Mouse (Mus musculus): ENCODE results near the gene Rnf222. TPM values are rescaled to one million over a fixed set of nuclear protein-coding genes. Genes with fewer than 3 reads are reported as not detected.
A peak's percentile ranks its signal among the peaks of the same experiment; 100 is the strongest.

The Rnf222 gene
- polyA plus RNA-seq, 1 experiment from 2014 or later = not detected

DNA sequence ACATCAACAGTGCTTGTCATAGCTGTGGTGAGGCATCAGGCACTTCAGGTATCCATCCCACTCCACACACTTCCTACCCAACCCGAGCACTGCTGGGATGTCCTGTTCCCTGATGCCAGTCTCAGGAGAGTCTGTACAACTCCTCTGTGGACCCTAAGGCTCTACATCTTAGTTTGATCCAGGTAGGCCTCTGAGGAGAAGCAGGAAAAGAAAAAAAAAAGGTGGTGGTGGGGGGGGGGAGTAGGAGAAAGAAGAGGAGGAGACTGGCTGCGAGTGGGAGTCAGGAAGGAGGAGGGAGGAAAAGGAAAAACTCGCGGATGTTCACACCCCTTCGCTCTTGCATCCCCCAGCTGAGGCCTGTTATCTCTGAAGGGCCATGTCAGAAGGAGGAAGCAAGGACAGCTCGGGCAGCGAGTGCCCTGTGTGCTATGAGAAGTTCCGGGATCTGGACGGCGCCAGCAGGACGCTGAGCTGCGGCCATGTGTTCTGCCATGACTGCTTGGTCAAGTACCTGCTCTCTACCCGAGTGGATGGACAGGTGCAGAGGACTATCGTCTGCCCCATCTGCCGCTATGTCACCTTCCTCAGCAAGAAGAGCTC, 4.0 kb downstream of the Rnf222 start:
- no peak for ATAC-seq (replicated peaks)
- Histone ChIP-seq H3K9ac (replicated peaks) (no peak overlapping the region), H3K4me2 (replicated peaks) (no peak overlapping the region), H3K36me3 (no peaks in the 10 kb centered on the region), H3K27ac (replicated peaks) (no peak overlapping the region), H3K27me3 (no peaks in the 10 kb centered on the region), H3K4me1 (no peaks in the 10 kb centered on the region), H3K9me3 (no peaks in the 10 kb centered on the region), H3K4me3 (no peak overlapping the region)
- 79% methylated on average over 15 of the region's 15 CpGs for WGBS

DNA sequence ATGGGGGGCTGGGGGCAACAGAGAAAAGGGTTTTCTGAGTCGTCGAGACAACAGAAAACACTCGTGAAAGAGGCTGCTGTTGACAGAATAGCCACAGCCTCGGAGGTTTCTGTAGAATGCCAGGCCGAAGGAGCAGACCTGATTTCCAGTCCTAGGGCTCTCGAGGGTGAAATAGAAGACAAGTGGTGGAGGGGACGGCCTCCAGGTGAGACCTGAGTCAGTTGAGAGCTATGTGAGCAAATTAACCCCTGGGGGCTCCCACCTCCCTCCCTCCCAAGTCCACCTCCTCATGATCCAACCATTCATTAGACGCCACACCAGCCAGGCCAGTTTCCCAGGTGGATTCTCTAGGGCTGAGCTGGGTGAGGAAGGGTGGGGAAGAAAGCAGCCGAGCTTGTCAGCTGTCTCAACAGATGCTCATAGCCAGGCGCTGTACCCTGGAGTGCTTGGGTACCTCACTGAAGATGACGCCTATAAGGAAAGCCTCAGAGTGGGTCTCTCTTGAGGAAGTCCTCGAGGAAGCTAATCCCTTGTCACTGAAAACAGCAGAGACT, 5.6 kb downstream of the Rnf222 start:
- H3K4me3 ChIP-seq = no peak overlapping the region
- no peak overlapping the region for H3K27ac ChIP-seq (replicated peaks)
- no peaks in the 10 kb centered on the region for H3K27me3 ChIP-seq
- ATAC-seq (replicated peaks) = no peak
- H3K9ac ChIP-seq (replicated peaks) = no peak overlapping the region
- 75% methylated on average over 12 of the region's 12 CpGs for WGBS
- no peaks in the 10 kb centered on the region for H3K36me3 ChIP-seq
- no peaks in the 10 kb centered on the region for H3K9me3 ChIP-seq
- no peaks in the 10 kb centered on the region for H3K4me1 ChIP-seq
- H3K4me2 ChIP-seq (replicated peaks) = no peak overlapping the region

DNA sequence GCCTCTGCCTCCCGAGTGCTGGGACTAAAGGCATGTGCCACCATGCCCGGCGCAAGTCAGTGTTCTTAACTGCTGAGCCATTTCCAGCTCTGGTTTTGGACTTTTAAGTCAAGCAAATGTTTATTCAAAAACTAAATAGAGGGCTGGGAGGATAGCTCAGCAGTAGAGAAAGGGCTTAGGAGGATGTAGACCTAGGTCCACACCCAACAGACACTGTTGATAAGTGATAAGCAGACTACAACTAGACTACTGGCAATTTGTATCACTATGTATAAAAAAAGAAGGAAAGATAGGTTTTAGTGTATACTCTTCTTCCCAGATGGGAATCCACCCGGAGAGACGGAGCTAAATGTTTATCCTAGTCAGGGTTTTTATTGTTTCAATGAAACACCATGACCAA, 7.9 kb downstream of the Rnf222 start:
- H3K4me1 ChIP-seq = no peaks in the 10 kb centered on the region
- H3K27me3 ChIP-seq = no peaks in the 10 kb centered on the region; the same call in 1 of the 2 replicates
- H3K9me3 ChIP-seq = no peaks in the 10 kb centered on the region
- no peak overlapping the region for H3K27ac ChIP-seq (replicated peaks)
- 95% methylated on average over 5 of the region's 5 CpGs for WGBS
- no peak overlapping the region for H3K4me2 ChIP-seq (replicated peaks)
- ATAC-seq (replicated peaks) = no peak
- H3K9ac ChIP-seq (replicated peaks) = no peak overlapping the region
- no peak overlapping the region for H3K4me3 ChIP-seq
- H3K36me3 ChIP-seq = no peaks in the 10 kb centered on the region

DNA sequence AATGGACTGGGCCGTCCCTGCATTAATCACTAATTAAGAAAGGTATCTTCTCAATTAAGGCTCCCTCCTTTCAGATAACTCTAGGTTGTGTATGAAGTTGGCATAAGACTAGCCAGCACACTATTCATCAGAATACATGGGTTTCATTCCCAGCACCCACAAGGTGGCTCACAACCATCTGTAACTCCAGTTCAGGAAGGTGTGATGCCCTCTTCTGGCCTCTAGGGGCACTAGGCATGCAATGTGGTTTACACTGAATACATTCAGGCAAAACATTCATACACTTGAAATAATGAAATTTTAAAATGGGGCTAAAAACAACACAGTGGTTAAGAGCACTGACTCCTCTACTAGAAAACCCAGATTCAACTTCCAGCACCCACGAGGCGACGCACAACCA, 8.8 kb downstream of the Rnf222 start:
- Histone ChIP-seq H3K4me3 (no peak overlapping the region), H3K4me2 (replicated peaks) (no peak overlapping the region), H3K27me3 (no peaks in the 10 kb centered on the region; the same call in 1 of the 2 replicates), H3K4me1 (no peaks in the 10 kb centered on the region), H3K9me3 (no peaks in the 10 kb centered on the region), H3K27ac (replicated peaks) (no peak overlapping the region), H3K9ac (replicated peaks) (no peak overlapping the region), H3K36me3 (no peaks in the 10 kb centered on the region)
- no peak for ATAC-seq (replicated peaks)
- WGBS = 54% methylated on average over 4 of the region's 4 CpGs

DNA sequence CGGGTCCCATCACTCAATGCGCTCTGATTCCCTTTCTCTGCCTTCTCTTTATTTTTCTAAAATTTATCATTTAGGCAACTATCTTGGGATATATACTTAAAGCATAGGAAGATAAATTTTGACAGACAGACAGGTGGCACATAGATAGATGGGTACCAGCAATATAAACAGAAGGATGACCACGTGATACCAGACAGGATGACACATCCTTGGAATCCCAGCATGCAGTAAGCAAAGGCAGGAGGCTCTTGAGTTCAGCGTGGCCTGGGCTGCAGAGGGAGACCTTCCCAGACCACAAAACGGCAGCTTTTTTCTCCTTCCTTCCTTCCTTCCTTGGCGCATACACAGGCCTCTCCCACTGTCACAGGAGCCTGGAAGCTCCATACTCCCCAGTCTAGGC, 9.5 kb downstream of the Rnf222 start:
- Histone ChIP-seq H3K9ac (replicated peaks) (no peak overlapping the region), H3K9me3 (no peaks in the 10 kb centered on the region), H3K27ac (replicated peaks) (no peak overlapping the region), H3K4me2 (replicated peaks) (no peak overlapping the region), H3K4me1 (peaks cover 6% of the 10 kb centered on the region), H3K4me3 (no peak overlapping the region), H3K27me3 (no peaks in the 10 kb centered on the region; the same call in 1 of the 2 replicates), H3K36me3 (peaks cover 5% of the 10 kb centered on the region; the same call in 1 of the 2 replicates)
- no peak for ATAC-seq (replicated peaks)
- WGBS = 77% methylated on average over 6 of the region's 6 CpGs

DNA sequence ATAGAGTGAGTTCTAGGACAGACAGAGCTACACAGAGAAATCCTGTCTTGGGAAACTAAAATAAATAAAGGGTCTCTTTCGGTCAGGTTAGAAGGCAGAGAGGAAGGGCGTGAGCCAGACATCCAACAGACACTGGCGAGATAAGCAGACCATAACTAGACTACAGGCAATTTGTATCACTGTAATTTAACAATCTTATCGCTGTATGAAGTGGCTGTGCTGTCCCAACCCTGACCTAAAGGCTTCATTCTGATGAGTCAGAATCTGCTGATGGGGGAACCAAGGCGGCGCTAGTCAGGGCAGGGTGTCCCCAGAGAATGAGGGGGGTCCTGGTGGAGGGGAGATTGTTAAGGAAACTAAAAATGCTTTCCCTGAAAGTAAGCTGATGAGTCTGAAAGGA, 10.4 kb downstream of the Rnf222 start:
- H3K4me1 ChIP-seq = peaks cover 11% of the 10 kb centered on the region
- no peaks in the 10 kb centered on the region; the same call in 1 of the 2 replicates for H3K27me3 ChIP-seq
- no peak overlapping the region for H3K4me3 ChIP-seq
- H3K27ac ChIP-seq (replicated peaks) = no peak overlapping the region
- 90% methylated on average over 6 of the region's 6 CpGs for WGBS
- H3K4me2 ChIP-seq (replicated peaks) = no peak overlapping the region
- no peak overlapping the region for H3K9ac ChIP-seq (replicated peaks)
- H3K9me3 ChIP-seq = no peaks in the 10 kb centered on the region
- peaks cover 14% of the 10 kb centered on the region for H3K36me3 ChIP-seq
- no peak for ATAC-seq (replicated peaks)

DNA sequence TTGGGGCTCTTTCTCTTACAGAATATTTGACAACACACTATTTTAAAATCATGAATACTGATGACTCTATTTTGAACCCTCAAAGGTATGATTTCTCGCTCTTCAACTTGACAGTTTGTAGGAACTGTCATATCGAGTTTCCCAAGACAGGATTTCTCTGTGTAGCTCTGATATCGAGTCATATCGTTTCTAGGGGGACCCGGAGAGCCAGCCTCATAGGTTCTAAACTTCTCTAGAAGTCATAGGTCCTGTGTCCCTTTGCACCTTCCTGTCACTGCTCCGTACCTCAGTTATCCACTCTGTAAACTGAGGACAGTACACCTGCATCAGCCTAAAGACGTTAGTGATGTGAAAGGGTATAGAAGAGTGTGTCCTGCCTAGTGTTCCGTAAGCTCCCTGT, 11.5 kb downstream of the Rnf222 start:
- Histone ChIP-seq H3K4me3 (no peak overlapping the region), H3K9ac (replicated peaks) (no peak overlapping the region), H3K27me3 (no peaks in the 10 kb centered on the region; the same call in 1 of the 2 replicates), H3K4me1 (peaks cover 11% of the 10 kb centered on the region), H3K9me3 (no peaks in the 10 kb centered on the region), H3K4me2 (replicated peaks) (no peak overlapping the region), H3K27ac (replicated peaks) (no peak overlapping the region), H3K36me3 (peaks cover 23% of the 10 kb centered on the region)
- ATAC-seq (replicated peaks) = no peak
- 89% methylated on average over 8 of the region's 8 CpGs for WGBS

DNA sequence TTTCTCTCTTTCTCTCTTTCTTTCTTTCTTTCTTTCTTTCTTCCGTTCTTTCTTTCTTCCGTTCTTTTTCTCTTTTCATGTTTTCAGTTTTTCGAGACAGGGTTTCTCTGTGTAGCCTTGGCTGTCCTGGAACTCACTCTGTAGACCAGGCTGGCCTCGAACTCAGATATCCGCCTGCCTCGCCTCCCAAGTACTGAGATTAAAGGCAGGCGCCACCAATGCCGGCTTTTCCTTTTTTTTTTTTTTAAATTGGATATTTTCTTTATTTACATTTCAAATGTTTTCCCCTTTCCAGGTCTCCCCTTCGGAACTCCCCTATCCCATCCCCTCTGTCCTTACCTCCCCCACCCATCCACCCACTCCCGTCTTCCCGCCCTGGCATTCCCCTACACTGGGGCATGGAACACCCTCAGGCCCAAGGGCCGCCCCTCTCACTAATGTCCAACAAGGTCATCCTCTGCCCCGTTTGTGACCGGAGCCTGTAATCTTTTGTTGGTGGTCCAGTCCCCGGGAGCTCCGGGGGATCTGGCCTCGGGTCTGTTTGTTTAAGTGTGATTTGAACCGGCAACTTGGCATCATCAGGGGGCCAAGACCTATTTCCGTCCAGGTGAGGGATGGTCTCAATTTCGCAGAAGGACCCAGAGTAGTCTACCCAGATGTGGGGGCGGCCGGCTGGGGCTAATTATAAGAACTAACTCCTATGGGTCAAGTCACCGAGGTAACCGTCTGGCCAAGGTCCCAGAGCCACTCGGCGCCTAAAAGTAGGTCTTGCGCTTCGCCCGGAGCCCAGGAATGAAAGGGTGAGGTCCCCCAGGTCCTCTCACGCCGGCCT, 12.4 kb downstream of the Rnf222 start:
- peak; percentile 51 for ATAC-seq (replicated peaks)
- Histone ChIP-seq H3K9ac (replicated peaks) (peak overlapping the region; percentile 27), H3K4me3 (peak overlapping the region; percentile 88), H3K36me3 (peaks cover 33% of the 10 kb centered on the region), H3K4me1 (peaks cover 11% of the 10 kb centered on the region), H3K27ac (replicated peaks) (no peak overlapping the region), H3K9me3 (no peaks in the 10 kb centered on the region), H3K27me3 (no peaks in the 10 kb centered on the region; the same call in 1 of the 2 replicates), H3K4me2 (replicated peaks) (peak overlapping the region; percentile 53)
- WGBS = 28% methylated on average over 31 of the region's 31 CpGs

DNA sequence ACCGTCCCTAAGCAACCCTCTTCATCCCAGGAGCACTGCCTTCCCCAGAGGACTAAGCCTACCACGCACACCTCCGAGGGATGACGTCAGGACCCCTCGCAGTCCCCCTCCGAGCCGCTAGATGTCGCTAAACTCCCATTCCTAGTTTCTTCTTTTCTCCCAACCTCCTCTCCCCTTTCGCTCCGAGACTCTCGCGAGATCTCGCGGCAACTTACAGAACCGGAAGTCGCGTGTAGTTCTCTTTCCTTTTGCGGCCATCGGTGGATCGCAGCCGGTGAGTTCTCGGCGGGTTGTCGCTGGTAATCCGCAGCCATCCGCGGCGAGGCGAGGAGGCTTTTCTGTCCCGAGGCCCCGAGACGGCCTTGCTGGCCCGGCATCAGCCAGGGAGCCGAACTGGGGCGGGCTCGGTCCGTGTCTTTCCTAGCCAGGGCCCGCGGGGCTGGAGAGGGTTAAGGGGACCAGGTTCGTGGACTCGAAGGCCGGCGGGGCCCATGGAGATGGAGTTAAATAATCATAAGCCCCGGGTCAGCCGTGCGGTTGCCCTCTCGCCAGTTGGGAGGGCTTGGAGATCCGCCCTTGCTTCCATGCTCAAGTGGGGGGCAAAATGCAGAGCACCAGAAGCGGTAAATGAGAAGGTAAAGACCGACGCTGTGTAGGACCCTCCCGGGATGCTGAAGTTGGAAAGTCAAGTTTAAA, 13.1 kb downstream of the Rnf222 start, which contains the start of gene Rpl26:
TSS of gene Rpl26 (plus strand) at position 233 of the 696 bp plus-strand sequence.
- ATAC-seq (replicated peaks) = peak; percentile 92
- H3K9me3 ChIP-seq = no peaks in the 10 kb centered on the region
- under 1% methylated on average over 52 of the region's 52 CpGs for WGBS
- no peaks in the 10 kb centered on the region; the same call in 1 of the 2 replicates for H3K27me3 ChIP-seq
- H3K9ac ChIP-seq (replicated peaks) = peak within 1 kb of the TSS; percentile 95
- peak within 1 kb of the TSS; percentile 88 for H3K4me3 ChIP-seq
- peak within 1 kb of the TSS; percentile 91 for H3K27ac ChIP-seq (replicated peaks)
- H3K4me2 ChIP-seq (replicated peaks) = peak within 1 kb of the TSS; percentile 57
- H3K4me1 ChIP-seq = peaks cover 11% of the 10 kb centered on the region
- peaks cover 40% of the 10 kb centered on the region for H3K36me3 ChIP-seq

DNA sequence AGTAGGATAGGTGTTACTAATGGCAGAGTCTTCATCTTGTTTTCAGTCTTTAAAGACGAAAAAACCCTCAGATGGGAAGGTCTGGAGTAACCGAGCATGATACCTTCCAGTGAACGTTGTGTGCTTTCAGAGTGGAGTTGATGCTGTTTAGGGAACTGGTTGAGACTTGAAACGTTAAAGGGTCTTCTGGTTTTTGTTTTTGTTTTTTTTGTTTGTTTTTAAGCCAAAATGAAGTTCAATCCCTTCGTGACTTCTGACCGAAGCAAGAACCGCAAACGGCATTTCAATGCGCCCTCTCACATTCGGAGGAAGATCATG, 13.7 kb downstream of the Rnf222 start:
- ATAC-seq (replicated peaks) = no peak
- peak overlapping the region; percentile 57 for H3K4me2 ChIP-seq (replicated peaks)
- H3K9ac ChIP-seq (replicated peaks) = peak overlapping the region; percentile 95
- peaks cover 45% of the 10 kb centered on the region for H3K36me3 ChIP-seq
- no peaks in the 10 kb centered on the region for H3K9me3 ChIP-seq
- H3K27ac ChIP-seq (replicated peaks) = peak overlapping the region; percentile 91
- peak overlapping the region; percentile 88 for H3K4me3 ChIP-seq
- no peaks in the 10 kb centered on the region; the same call in 1 of the 2 replicates for H3K27me3 ChIP-seq
- WGBS = under 1% methylated on average over 10 of the region's 10 CpGs
- peaks cover 11% of the 10 kb centered on the region for H3K4me1 ChIP-seq

DNA sequence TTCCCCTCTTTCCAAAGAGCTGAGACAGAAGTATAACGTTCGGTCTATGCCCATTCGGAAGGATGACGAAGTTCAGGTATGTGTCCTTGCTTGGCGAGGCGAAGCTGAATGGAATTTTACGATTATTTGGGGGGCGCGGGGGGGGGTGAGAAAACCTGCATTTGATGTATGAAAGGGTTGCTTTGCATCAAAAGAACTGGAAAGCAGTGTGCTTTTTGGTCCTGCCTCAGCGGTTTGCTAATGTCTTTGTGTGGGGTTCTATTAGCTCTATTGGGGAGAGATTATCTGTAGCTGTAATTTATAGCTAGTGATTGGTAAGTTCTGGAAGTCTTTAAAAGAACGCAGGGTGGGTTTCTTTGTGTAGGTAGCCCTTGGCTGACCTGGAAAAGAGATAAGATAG, 14.0 kb downstream of the Rnf222 start:
- WGBS = 4% methylated on average over 11 of the region's 11 CpGs
- Histone ChIP-seq H3K4me2 (replicated peaks) (peak overlapping the region; percentile 57), H3K27ac (replicated peaks) (no peak overlapping the region), H3K9ac (replicated peaks) (peak overlapping the region; percentile 95), H3K27me3 (no peaks in the 10 kb centered on the region; the same call in 1 of the 2 replicates), H3K4me1 (peaks cover 11% of the 10 kb centered on the region), H3K9me3 (no peaks in the 10 kb centered on the region), H3K36me3 (peaks cover 49% of the 10 kb centered on the region), H3K4me3 (peak overlapping the region; percentile 88)
- ATAC-seq (replicated peaks) = no peak

DNA sequence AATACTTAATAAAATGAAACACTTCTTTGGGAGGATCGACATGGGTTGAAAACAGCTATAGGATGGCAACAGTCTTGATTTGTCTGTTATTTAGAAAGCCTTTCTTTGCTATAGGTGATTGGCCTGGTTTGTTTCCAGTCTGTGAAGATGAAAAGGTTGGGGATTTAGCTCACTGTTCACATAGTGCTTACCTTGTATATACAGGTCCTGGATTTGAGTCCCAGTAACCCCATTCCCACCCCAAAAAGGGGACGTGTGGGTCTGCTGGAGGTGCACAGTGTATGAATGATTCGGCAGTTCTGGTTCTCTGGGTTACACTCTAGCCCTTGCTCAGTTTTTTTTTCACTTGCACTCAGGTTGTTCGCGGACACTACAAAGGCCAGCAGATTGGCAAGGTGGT, 14.5 kb downstream of the Rnf222 start:
- H3K4me2 ChIP-seq (replicated peaks) = peak overlapping the region; percentile 57
- H3K9me3 ChIP-seq = no peaks in the 10 kb centered on the region
- WGBS = 78% methylated on average over 5 of the region's 5 CpGs
- peak overlapping the region; percentile 88 for H3K4me3 ChIP-seq
- H3K4me1 ChIP-seq = peaks cover 11% of the 10 kb centered on the region
- peak overlapping the region; percentile 95 for H3K9ac ChIP-seq (replicated peaks)
- peaks cover 51% of the 10 kb centered on the region for H3K36me3 ChIP-seq
- ATAC-seq (replicated peaks) = no peak
- no peak overlapping the region for H3K27ac ChIP-seq (replicated peaks)
- H3K27me3 ChIP-seq = no peaks in the 10 kb centered on the region; the same call in 1 of the 2 replicates

All from forebrain, embryonic 15.5 days (tissue).